Mouse (Mus musculus) midbrain, postnatal 0 days (tissue): Measurements from ENCODE around the gene Cd276. TPM values are rescaled to one million over a fixed set of nuclear protein-coding genes. Genes with fewer than 3 reads are reported as not detected.

ENCODE experiments used
- ATAC-seq: fragments of 200-750 bp; cut with Nextera tagmentation; 2 replicates; pipeline ENCODE4 v1.8.0; 2017; ENCODE audit warnings: moderate number of reproducible peaks, mild to moderate bottlenecking, moderate TSS enrichment, moderate library complexity; ENCODE audit not compliant: low FRiP score
- DNase-seq: peaks from one replicate; pipeline ENCODE4 v3.0.0-alpha.2; 2015; ENCODE audit warnings: low spot score
- H3K27ac ChIP-seq: fragments of 300-500 bp; sonication (generic); 2 replicates; pipeline ENCODE4 v1.5.1; 2014; ENCODE audit warnings: low read depth, mild to moderate bottlenecking, low read length, mixed read lengths
- H3K27me3 ChIP-seq: fragments of 300-500 bp; sonication (generic); 2 replicates; pipeline ENCODE4 v1.6.1; 2014; ENCODE audit warnings: low read length, control low read depth, mixed read lengths; ENCODE audit not compliant: insufficient read depth
- H3K36me3 ChIP-seq: fragments of 300-500 bp; sonication (generic); 2 replicates; pipeline ENCODE4 v1.6.1; 2014; ENCODE audit warnings: low read length, control low read depth, mixed read lengths; ENCODE audit not compliant: insufficient read depth
- H3K4me1 ChIP-seq: fragments of 300-500 bp; sonication (generic); 2 replicates; pipeline ENCODE4 v1.6.1; 2014; ENCODE audit warnings: mild to moderate bottlenecking, control low read depth, antibody characterized with exemption, low read length, mixed read lengths; ENCODE audit not compliant: insufficient read depth
- H3K4me2 ChIP-seq: fragments of 300-500 bp; sonication (generic); 2 replicates; pipeline ENCODE4 v1.6.1; 2014; ENCODE audit warnings: low read depth, mild to moderate bottlenecking, low read length, mixed read lengths; ENCODE audit not compliant: poor library complexity, severe bottlenecking
- H3K4me3 ChIP-seq: fragments of 300-500 bp; sonication (generic); 2 replicates; pipeline ENCODE4 v1.5.1; 2014; ENCODE audit warnings: low read depth, mild to moderate bottlenecking, low read length, moderate library complexity
- H3K9ac ChIP-seq: fragments of 300-500 bp; sonication (generic); replicated peaks from 2 replicates; pipeline ENCODE4 v1.6.1; 2014; ENCODE audit warnings: mild to moderate bottlenecking, low read length, moderate library complexity, mixed read lengths; ENCODE audit not compliant: poor library complexity, severe bottlenecking
- H3K9me3 ChIP-seq: fragments of 300-500 bp; sonication (generic); 2 replicates; pipeline ENCODE4 v1.6.1; 2016; ENCODE audit warnings: low read length, control low read depth
- CTCF ChIP-seq: IDR thresholded peaks from 2 replicates; pipeline ENCODE4 v1.5.1; 2016; ENCODE audit warnings: antibody characterized with exemption, mild to moderate bottlenecking
- WGBS: fragments of 180-500 bp; shearing (Covaris S2); extraction: QIAGEN DNeasy Blood & Tissue Kit; methylation state at CpG from one replicate; pipeline ENCODE4 v1.1.7; 2014; 5-methylcytosine and 5-hydroxymethylcytosine counted together
- polyA plus RNA-seq: library from polyadenylated mRNA; unstranded; fragments of >200 nt; fragmentation: Nextera tagmentation; extraction: Ambion mirVana; gene quantifications from 2 replicates; pipeline ENCODE4 v1.2.1, GENCODE M21; 2015
- total RNA-seq: library from RNA; depleted of rRNA; stranded (reverse); fragments of >200 nt; gene quantifications from 2 replicates; pipeline ENCODE4 v1.2.3, GENCODE M21; 2014

Gene Cd276
- total and polyA plus RNA-seq, 2 experiments from 2014 or later, result 21.5 to 25.5 TPM

DNA sequence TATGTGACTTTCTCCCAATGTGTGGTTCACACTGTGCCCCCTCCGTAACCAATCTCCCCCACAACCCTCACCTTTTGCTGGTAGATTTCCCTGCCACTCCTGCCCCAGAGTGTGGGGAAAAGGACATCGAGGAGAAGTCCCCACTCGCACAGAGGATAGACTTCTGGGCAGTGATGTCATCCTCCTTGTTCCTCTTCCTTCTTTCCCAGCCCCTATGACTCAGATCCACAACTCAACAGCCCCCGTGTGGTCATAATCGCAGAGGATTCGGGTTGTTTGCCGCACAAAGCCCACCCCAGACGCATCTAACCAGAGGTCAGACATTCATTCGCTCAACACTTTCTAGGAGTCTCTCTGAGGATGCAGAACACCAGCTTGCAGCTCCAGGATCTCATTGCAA, 3.2 kb downstream of the Cd276 start:
- no peak for ATAC-seq
- H3K4me2 ChIP-seq, result no peak overlapping the region
- H3K27ac ChIP-seq, result no peak overlapping the region
- H3K9me3 ChIP-seq, result no peaks in the 10 kb centered on the region
- DNase-seq, result no peak
- TF ChIP-seq CTCF, result no peak
- no peak overlapping the region for H3K4me3 ChIP-seq
- H3K4me1 ChIP-seq, result peaks cover 14% of the 10 kb centered on the region
- H3K9ac ChIP-seq, result no peak overlapping the region
- WGBS, result 79% methylated on average over 9 of the region's 9 CpGs
- no peaks in the 10 kb centered on the region for H3K36me3 ChIP-seq
- no peaks in the 10 kb centered on the region for H3K27me3 ChIP-seq

DNA sequence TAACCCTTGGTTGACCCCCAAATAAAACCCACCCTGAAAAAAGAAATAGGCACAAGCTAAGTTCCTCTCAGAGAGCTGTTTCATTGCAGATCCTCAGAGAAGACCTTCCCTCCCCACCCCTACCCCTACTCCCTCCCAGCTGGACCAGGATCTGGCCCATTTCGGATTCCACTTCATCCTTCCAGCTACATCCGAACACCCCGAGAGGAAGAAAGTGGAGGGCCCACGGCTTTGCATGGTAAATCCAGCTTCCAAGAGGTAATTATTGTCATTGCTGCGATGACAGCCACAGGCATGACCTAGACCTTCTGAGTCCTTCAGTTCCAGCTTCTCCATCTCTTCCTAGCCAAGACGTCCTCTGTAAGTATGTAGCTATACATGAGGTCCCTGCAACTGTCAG, 4.3 kb downstream of the Cd276 start:
- 88% methylated on average over 6 of the region's 6 CpGs for WGBS
- H3K4me1 ChIP-seq, result peaks cover 10% of the 10 kb centered on the region
- ATAC-seq, result no peak

DNA sequence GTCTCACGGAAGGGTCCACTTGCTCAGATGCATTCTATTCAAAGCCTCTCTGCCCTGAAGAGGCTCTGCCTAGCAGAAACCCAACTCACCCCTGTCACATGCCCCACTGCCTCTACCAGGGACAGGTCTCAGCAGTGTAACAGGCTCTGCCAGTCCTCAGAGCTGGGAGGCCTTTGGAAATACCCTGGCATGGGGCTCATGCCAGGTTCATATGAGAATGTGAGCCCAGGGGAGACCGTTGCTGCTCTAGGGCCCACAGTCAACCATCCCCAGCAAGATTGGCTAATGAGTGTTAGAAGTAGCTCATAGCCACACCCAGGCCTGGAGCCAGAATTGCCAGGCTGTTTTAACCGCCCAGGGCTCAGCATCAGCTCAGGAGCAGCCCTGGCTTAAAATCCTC, 5.5 kb downstream of the Cd276 start:
- TF ChIP-seq CTCF, result no peak
- H3K4me3 ChIP-seq, result no peak overlapping the region
- no peak overlapping the region for H3K4me2 ChIP-seq
- no peaks in the 10 kb centered on the region for H3K36me3 ChIP-seq
- H3K27ac ChIP-seq, result no peak overlapping the region
- ATAC-seq, result no peak
- DNase-seq, result no peak
- peaks cover 10% of the 10 kb centered on the region for H3K4me1 ChIP-seq
- H3K27me3 ChIP-seq, result no peaks in the 10 kb centered on the region
- H3K9ac ChIP-seq, result no peak overlapping the region
- 75% methylated on average over 3 of the region's 3 CpGs for WGBS
- no peaks in the 10 kb centered on the region for H3K9me3 ChIP-seq

More for the DNA sequence above, 4.3 kb downstream of the Cd276 start:
- Histone ChIP-seq H3K27ac (no peak overlapping the region), H3K9ac (no peak overlapping the region), H3K27me3 (no peaks in the 10 kb centered on the region), H3K36me3 (no peaks in the 10 kb centered on the region), H3K9me3 (no peaks in the 10 kb centered on the region), H3K4me3 (no peak overlapping the region), H3K4me2 (no peak overlapping the region)
- DNase-seq, result no peak
- no peak for TF ChIP-seq CTCF

DNA sequence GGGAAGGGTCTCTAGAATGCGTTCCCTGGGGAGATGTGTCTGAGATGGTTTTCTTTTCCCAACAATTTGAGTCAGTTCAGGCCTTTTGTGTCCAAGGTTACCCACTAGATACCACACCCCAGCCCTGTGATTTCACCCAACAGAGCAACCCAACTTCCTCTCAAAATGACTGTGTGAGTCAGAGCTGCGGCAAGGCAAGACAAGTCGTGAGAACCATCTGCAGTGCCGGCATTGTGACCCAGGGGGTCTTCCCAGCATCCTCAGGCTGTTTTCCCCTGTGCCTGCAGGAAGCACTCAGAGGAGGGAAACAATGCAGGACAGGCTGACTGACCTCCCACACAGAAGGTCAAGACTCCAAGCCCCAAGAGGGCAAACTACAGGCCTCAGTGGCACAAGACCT, 6.3 kb downstream of the Cd276 start:
- Histone ChIP-seq H3K4me1 (peaks cover 6% of the 10 kb centered on the region), H3K4me2 (no peak overlapping the region), H3K4me3 (no peak overlapping the region), H3K27ac (no peak overlapping the region), H3K27me3 (no peaks in the 10 kb centered on the region), H3K9me3 (no peaks in the 10 kb centered on the region), H3K36me3 (no peaks in the 10 kb centered on the region), H3K9ac (no peak overlapping the region)
- TF ChIP-seq CTCF, result no peak
- DNase-seq (no peak), ATAC-seq (no peak)
- 62% methylated on average over 4 of the region's 4 CpGs for WGBS

DNA sequence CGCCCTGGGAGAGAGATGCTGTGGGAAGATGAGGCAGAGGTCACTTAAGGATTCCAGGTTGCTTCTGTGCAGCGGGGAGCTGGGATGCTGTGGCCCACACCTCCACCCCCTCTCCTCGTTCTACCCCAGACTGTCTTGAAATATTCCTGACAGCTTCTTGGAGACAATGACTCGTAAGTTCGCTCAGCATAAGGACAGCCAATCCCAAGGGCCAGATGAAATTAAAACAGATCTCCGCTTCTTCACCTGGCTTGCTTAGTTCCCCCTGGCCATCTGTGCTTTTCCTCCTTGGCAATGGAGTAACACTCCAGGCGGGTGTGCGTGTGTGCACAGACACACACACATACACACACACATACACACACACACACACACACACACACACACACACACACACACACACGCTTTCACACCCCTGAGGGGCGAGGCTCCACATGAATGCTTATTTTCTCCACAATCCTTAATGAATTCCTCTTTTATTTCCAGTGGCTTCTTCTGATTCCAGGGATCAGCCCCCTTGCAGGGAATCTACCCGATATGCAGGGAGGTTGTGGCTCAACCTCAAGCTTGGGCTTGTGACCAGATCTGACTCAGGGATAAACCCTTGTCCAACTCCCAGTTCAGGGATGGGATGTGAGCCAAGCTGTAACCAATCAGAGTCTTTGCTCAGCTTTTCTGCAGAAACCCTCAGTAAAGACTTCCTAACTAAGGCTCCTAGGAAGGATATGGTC, 8.4 kb downstream of the Cd276 start:
- DNase-seq, result peak; percentile 15

DNA sequence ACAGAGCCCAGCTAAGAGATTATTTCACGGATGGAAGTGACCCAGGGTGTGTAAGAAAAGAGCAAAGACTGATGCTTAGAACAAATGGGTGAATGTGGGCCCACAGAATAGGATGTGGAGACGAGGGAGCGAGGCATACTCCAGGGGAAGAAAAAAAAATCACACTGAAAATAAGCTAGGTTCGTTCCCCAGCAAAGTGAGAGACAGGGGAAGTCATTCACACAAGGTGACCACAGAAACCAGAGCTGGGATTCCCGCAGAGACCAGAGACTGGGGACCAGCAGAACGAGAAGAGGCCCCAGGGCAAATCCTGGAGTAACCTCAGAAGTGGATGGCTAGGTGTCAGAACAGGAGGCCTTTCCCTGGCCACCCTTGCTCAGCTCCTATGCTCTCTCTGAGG, 9.8 kb downstream of the Cd276 start:
- Histone ChIP-seq H3K36me3 (0 out of 2 replicates have a peak, but pooled peaks cover 2% of the 10 kb centered on the region), H3K4me1 (no peaks in the 10 kb centered on the region), H3K27me3 (no peaks in the 10 kb centered on the region), H3K4me3 (no peak overlapping the region), H3K9me3 (no peaks in the 10 kb centered on the region), H3K27ac (0 out of 2 replicates have a peak overlapping the region, but pooled peaks have one; percentile 12), H3K9ac (no peak overlapping the region), H3K4me2 (no peak overlapping the region)
- ATAC-seq (no peak), DNase-seq (no peak)
- TF ChIP-seq CTCF, result no peak
- WGBS, result 67% methylated on average over 6 of the region's 6 CpGs

More for the DNA sequence above, 8.4 kb downstream of the Cd276 start:
- TF ChIP-seq CTCF, result no peak
- Histone ChIP-seq H3K36me3 (no peaks in the 10 kb centered on the region), H3K27ac (no peak overlapping the region), H3K27me3 (no peaks in the 10 kb centered on the region), H3K4me2 (no peak overlapping the region), H3K4me1 (no peaks in the 10 kb centered on the region), H3K9me3 (no peaks in the 10 kb centered on the region), H3K9ac (no peak overlapping the region), H3K4me3 (no peak overlapping the region)
- 74% methylated on average over 11 of the region's 11 CpGs for WGBS
- no peak for ATAC-seq
